Mouse (Mus musculus): ENCODE measurements at regions not wholly inside any gene's neighbourhood (a gene's known extent, or its start where the extent isn't known, plus 50 kb on each side); places are given as distances from the start of the nearest gene placed in this dataset.

GRCm38 (mm10) chr4:56506067-56506466 is 233.8 kb upstream of the Gm26657 start:
- TF ChIP-seq GATA1 (IDR thresholded peaks at IDR 0.05; ENCODE audit: borderline replicate concordance, low read length) (no peak), FLI1 (IDR thresholded peaks at IDR 0.05; ENCODE audit: low read length) (no peak)
